Mouse (Mus musculus): ENCODE measurements around the gene Arl4d. TPM values are rescaled to one million over a fixed set of nuclear protein-coding genes. Genes with fewer than 3 reads are reported as not detected.

Arl4d gene
- total and polyA plus RNA-seq, 3 experiments = 0.59 to 1.2 (median 0.81) TPM

GRCm38 (mm10) chr11:101675349-101675748, 10.0 kb downstream of the Arl4d start:
- Histone ChIP-seq H3K4me3 (replicated peaks in 1 of 3; ENCODE audit: low read depth in 2 of 3, low read length in 2 of 3, poor library complexity in 1 of 3) (no peak overlapping the region), H3K79me2 (replicated peaks; ENCODE audit: control insufficient read depth, extremely low read depth, insufficient read depth, poor library complexity, severe bottlenecking) (no peaks in the 10 kb centered on the region), H3K9me3 (replicated peaks; ENCODE audit: low read length) (no peaks in the 10 kb centered on the region), H3K27ac (ENCODE audit: insufficient read depth, low read depth) (no peak overlapping the region), H3K9ac (ENCODE audit: insufficient read depth, low read depth) (no peak overlapping the region), H3K4me1 (ENCODE audit: control insufficient read depth in 1 of 2, insufficient read depth in 2 of 2) (peaks cover 4 to 15% of the 10 kb centered on the region in 2 experiments; a peak in 3 of 4 replicates), H3K27me3 (replicated peaks) (peaks cover 12% of the 10 kb centered on the region), H3K36me3 (replicated peaks in 1 of 2; ENCODE audit: control insufficient read depth in 1 of 2, insufficient read depth in 1 of 2, low read length in 1 of 2) (no peaks in the 10 kb centered on the region), H3K4me2 (ENCODE audit: insufficient read depth, low read depth, poor library complexity, severe bottlenecking) (no peak overlapping the region)
- dilution Hi-C loops (cut with MboI; ENCODE audit: extremely low pct_ligation_motif_present, extremely low pct_unique_long_range_greater_than_20kb, low sequenced_read_pairs) = no loop called here
- no peak for DNase-seq (ENCODE audit: extremely low read depth)
- TF ChIP-seq BHLHE40 (IDR thresholded peaks at IDR 0.05; ENCODE audit: low read depth, low read length) (no peak), PAX5 (IDR thresholded peaks at IDR 0.05; ENCODE audit: low read length) (no peak), ELF1 (IDR thresholded peaks at IDR 0.05; ENCODE audit: low read depth, low read length) (no peak), MAX (IDR thresholded peaks at IDR 0.05; ENCODE audit: low read length) (no peak), POLR2A (IDR thresholded peaks at IDR 0.05; ENCODE audit: low read depth, low read length) (no peak), HCFC1 (IDR thresholded peaks at IDR 0.05; ENCODE audit: low read depth, low read length) (no peak), GABPA (IDR thresholded peaks at IDR 0.05; ENCODE audit: insufficient replicate concordance, low read depth, low read length) (no peak), ZKSCAN1 (IDR thresholded peaks at IDR 0.05; ENCODE audit: borderline replicate concordance, low read depth, low read length) (no peak), CHD1 (IDR thresholded peaks at IDR 0.05; ENCODE audit: low read depth, low read length) (no peak), JUND (conservative IDR thresholded peaks at IDR 0.05; ENCODE audit: low read depth, low read length) (no peak), MXI1 (IDR thresholded peaks at IDR 0.05; ENCODE audit: low read depth, low read length) (no peak), USF1 (IDR thresholded peaks at IDR 0.05; ENCODE audit: low read depth, low read length) (no peak), MYC (IDR thresholded peaks at IDR 0.05; ENCODE audit: low read depth, low read length) (no peak), CTCF (conservative IDR thresholded peaks at IDR 0.05 in 1 of 2, IDR thresholded peaks at IDR 0.05 in 1 of 2; ENCODE audit: low read depth in 2 of 2, low read length in 2 of 2) (no peak)
- in situ Hi-C loops (cut with MboI; ENCODE audit: low pct_ligation_motif_present, low pct_unique_long_range_greater_than_20kb, low sequenced_read_pairs) = no loop called here

- Histone ChIP-seq H3K4me2 (ENCODE audit: insufficient read depth, low read depth, poor library complexity, severe bottlenecking) (no peak overlapping the region), H3K4me1 (ENCODE audit: control insufficient read depth in 1 of 2, insufficient read depth in 2 of 2) (peaks cover 4 to 15% of the 10 kb centered on the region in 2 experiments; a peak in 3 of 4 replicates), H3K79me2 (replicated peaks; ENCODE audit: control insufficient read depth, extremely low read depth, insufficient read depth, poor library complexity, severe bottlenecking) (no peaks in the 10 kb centered on the region), H3K27ac (ENCODE audit: insufficient read depth, low read depth) (no peak overlapping the region), H3K36me3 (replicated peaks in 1 of 2; ENCODE audit: control insufficient read depth in 1 of 2, insufficient read depth in 1 of 2, low read length in 1 of 2) (no peaks in the 10 kb centered on the region), H3K4me3 (replicated peaks in 1 of 3; ENCODE audit: low read depth in 2 of 3, low read length in 2 of 3, poor library complexity in 1 of 3) (no peak overlapping the region), H3K9ac (ENCODE audit: insufficient read depth, low read depth) (no peak overlapping the region), H3K27me3 (replicated peaks) (peaks cover 5% of the 10 kb centered on the region), H3K9me3 (replicated peaks; ENCODE audit: low read length) (no peaks in the 10 kb centered on the region)
- TF ChIP-seq NELFE (IDR thresholded peaks at IDR 0.05; ENCODE audit: low read depth, low read length) = no peak
- in situ Hi-C loops (cut with MboI; ENCODE audit: low pct_ligation_motif_present, low pct_unique_long_range_greater_than_20kb, low sequenced_read_pairs) = no loop called here
- dilution Hi-C loops (cut with MboI; ENCODE audit: extremely low pct_ligation_motif_present, extremely low pct_unique_long_range_greater_than_20kb, low sequenced_read_pairs) = no loop called here
- no peak for DNase-seq (ENCODE audit: extremely low read depth)
Measured at GRCm38 (mm10) chr11:101677655-101678054, 12.3 kb downstream of the Arl4d start.

- dilution Hi-C loops (cut with MboI; ENCODE audit: extremely low pct_ligation_motif_present, extremely low pct_unique_long_range_greater_than_20kb, low sequenced_read_pairs) = no loop called here
Measured at GRCm38 (mm10) chr11:101678770-101679169, 13.4 kb downstream of the Arl4d start.

More at GRCm38 (mm10) chr11:101678770-101679169, 13.4 kb downstream of the Arl4d start:
- in situ Hi-C loops (cut with MboI; ENCODE audit: low pct_ligation_motif_present, low pct_unique_long_range_greater_than_20kb, low sequenced_read_pairs) = no loop called here
- Histone ChIP-seq H3K9me3 (replicated peaks; ENCODE audit: low read length) (no peaks in the 10 kb centered on the region), H3K27me3 (replicated peaks) (peaks cover 12% of the 10 kb centered on the region), H3K4me2 (ENCODE audit: insufficient read depth, low read depth, poor library complexity, severe bottlenecking) (no peak overlapping the region), H3K9ac (ENCODE audit: insufficient read depth, low read depth) (no peak overlapping the region), H3K4me3 (replicated peaks in 1 of 3; ENCODE audit: low read depth in 2 of 3, low read length in 2 of 3, poor library complexity in 1 of 3) (no peak overlapping the region), H3K27ac (ENCODE audit: insufficient read depth, low read depth) (no peak overlapping the region), H3K4me1 (ENCODE audit: control insufficient read depth in 1 of 2, insufficient read depth in 2 of 2) (peaks cover 4 to 15% of the 10 kb centered on the region in 2 experiments; a peak in 3 of 4 replicates), H3K36me3 (replicated peaks in 1 of 2; ENCODE audit: control insufficient read depth in 1 of 2, insufficient read depth in 1 of 2, low read length in 1 of 2) (no peaks in the 10 kb centered on the region), H3K79me2 (replicated peaks; ENCODE audit: control insufficient read depth, extremely low read depth, insufficient read depth, poor library complexity, severe bottlenecking) (no peaks in the 10 kb centered on the region)
- DNase-seq (ENCODE audit: extremely low read depth) = peak; percentile 17
- TF ChIP-seq TCF12 (IDR thresholded peaks at IDR 0.05; ENCODE audit: low read depth, low read length) (no peak), ZC3H11A (IDR thresholded peaks at IDR 0.05; ENCODE audit: low read depth, low read length) (no peak), ETS1 (conservative IDR thresholded peaks at IDR 0.05; ENCODE audit: low read depth, low read length) (no peak)

Measured in CH12.LX (cell line).